Mouse (Mus musculus) kidney, embryonic 16.5 days (tissue): Measurements from ENCODE around the gene Rgmb. TPM values are rescaled to one million over a fixed set of nuclear protein-coding genes. Genes with fewer than 3 reads are reported as not detected.

Experiments
- polyA plus RNA-seq: library from polyadenylated mRNA; unstranded; fragments of >200 nt; fragmentation: Nextera tagmentation; extraction: Ambion mirVana; gene quantifications from 2 replicates; pipeline ENCODE4 v1.2.1, GENCODE M21; 2015

Rgmb gene
- polyA plus RNA-seq, 1 experiment from 2014 or later: 10.1 TPM

Other genes with a start within 250 kb of the Rgmb start
- gene Chd1, start 126.1 kb downstream of the Rgmb start, polyA plus RNA-seq: 19.4 and 23.5 TPM in 2 replicates